Mouse (Mus musculus) adrenal gland, adult 8-10 months (tissue): ENCODE measurements around the gene Noxred1. TPM values are rescaled to one million over a fixed set of nuclear protein-coding genes. Genes with fewer than 3 reads are reported as not detected.
A peak's percentile ranks its signal among the peaks of the same experiment; 100 is the strongest.
"Not testable (repeated sequence)": the region's sequence is repeated elsewhere in the genome, so short reads cannot be mapped to it uniquely, and the experiment has no call there.

Source experiments
- DNase-seq: peaks from one replicate; pipeline ENCODE4 v3.0.0; 2022
- microRNA-seq, 2 experiments: library from miRNA; unstranded; fragments of <30 nt; microRNA quantifications; one replicate each; pipeline ENCODE4 v1.2.0; 2022
- total RNA-seq, 4 experiments: library from RNA; stranded (reverse); gene quantifications; 2 replicates each; pipeline ENCODE4 v1.2.4; 2022

Gene Noxred1
- total RNA-seq, 4 experiments from 2014 or later, result 0.29 to 0.55 (median 0.35) TPM; not detected in 1

DNA sequence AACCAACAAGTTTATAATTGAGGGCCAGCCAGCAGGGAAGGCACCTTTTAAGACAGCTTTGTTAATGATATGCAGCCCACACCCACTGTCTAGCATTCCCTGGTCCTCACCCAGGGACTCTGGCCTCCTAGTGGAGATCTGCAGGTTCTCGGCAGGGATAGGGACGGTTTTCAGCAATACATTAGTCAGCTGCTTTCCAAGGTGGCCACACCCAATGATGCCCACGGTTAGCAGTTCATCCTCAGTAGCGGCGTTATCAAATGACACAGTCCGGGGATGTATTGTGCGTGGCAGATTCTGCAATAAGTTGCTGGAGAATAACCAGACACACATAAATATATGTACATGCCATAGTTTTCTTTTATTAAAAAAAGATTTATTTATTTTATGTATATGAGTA is 11.7 kb downstream of the Noxred1 start:
- no peak for DNase-seq

DNA sequence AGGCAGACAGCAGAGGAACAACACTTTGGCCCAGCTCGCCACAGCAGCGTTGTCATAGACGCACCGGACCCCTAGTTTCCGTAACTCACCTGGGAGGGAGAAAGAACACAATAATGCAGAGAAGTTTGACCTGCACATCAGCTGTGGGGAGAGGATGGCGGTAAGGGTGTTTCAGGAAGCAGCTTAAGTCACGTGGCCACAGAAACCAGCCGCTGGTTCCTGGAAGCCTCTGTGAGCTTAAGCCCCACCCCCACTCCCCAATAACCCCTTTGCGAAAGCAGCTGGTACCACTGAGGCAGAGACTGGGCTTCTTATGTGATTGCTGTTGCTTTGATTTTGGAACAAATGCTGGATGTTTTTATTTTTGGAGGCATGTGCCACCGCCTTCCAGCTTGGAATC is 13.6 kb downstream of the Noxred1 start:
- no peak for DNase-seq

DNA sequence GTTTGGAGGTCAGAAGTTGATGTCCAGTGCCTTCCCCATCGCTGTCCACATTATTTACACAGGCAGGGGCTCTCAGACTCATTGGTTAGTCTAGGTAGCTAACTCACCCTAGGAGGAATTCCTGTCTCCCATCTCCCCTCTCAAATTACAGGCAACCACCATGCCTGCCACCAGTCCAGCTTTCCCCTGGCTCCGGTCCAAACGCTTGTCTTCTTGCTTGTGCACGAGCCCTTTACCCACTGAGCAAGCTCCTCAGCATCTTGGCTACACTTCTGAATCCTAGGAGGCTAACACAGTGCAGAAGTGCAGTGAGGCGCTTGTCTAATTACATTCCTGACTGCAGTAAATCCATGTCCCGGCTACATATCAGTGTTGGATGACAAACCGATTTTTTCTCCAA is 19.2 kb downstream of the Noxred1 start:
- no peak for DNase-seq

DNA sequence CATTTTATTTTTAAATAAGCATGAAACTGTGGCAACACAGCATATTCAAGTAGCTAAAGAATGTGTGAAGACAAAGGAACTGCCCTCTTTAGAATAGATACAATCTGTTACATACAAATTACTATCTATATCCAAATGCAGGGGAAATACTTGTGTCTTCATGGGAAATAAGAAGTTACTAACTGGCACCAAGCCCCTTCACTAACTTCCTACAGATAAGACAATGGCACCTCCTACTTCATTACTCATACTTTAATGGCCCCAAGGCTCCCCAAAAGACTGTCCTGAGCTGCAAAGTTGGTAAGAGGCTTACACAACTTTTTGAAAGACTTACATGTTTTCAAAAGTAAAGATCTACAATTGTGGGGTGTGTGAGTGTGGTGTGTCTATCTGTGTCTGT is 20.9 kb downstream of the Noxred1 start:
- no peak for DNase-seq

DNA sequence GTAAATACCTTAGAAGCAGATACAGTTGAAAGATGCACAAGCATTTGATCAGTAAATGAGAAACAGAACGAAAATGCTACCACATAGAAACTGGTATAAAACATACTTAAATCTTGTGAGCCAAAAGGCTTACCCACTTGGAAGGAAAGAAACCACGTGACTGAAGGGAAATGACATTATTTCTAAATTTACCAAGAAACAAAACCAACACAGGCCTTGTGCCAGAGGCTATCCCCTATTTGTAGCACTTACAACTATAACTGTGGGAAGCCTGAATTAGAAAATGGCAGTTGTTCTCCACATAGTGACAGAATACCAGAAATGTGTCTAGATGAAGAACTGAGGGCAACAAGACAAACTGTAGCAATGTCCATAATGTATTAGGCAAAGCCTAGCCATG is 22.5 kb downstream of the Noxred1 start:
- no peak for DNase-seq

DNA sequence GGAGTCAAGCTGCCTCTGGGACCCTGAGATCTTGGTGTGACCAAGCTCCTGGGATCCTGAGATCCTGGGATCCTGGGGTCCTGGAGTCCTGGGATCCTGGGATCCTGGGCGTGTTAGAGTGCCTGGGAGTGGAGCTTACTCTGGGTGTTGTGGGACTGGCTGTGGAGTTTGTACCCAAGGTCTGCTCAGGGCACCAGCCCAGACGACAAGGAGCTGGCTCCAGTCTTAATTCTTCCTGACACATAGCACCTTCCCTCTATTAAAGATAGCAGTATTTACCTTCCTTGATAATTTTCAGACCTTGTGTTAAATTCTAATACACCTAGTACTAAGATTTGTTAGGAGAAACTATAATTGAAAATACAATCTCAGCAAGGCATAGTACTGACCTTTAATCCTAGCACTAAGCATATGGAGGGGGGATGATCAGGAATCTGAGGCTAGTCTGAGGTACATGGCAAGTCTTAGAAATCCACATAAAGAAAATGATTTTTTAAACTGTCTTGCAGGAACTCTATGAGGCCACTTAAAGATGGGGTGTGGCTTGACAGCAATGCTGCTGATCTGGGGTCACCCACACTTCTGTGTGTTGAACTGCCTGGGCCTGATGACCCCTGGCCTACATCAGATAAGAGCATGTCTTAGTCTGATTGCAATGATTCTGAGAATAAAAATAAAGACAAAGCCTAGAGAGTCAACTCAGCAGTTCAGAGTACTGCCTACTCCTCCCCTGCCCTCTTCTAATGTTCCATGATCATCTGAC is 25.5 kb downstream of the Noxred1 start:
- no peak for DNase-seq

DNA sequence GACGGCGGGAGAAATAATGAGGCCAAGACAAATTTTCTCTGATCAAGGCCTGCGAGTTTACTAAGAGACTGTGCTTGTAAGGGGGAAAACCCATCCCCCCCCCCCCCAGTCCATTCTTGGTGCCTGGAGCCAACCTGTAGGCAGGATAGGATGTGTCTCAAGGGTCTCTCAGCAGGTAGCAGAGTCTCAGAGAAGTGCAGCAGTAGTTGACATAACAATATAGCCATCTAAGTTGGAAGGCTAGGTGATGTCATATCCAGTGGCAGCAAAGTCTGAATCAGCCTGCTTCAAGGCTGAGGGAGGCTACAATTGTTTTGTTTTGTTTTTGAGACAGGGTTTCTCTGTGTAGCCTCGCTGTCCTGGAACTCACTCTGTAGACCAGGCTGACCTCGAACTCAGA is 32.7 kb downstream of the Noxred1 start:
- DNase-seq, result not testable (repeated sequence)

DNA sequence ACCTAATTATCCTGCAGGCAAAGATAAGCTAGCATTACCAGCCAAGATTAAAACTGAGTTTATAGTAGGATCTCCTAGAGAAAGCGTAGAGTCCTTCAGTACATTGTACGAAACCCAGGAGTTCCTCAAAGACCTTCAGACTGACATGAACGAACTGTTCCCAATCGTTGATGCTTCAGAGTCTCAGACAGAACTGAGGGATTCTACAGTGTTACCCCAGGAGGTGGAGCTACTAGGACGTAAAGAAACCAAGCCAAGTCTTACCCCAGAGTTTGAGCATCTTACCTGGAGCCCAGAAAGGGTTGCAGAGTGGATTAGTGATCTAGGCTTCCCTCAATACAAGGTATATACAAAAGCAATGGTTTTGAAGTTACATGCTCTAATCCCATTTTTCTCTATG is 36.8 kb downstream of the Noxred1 start:
- DNase-seq, result no peak

DNA sequence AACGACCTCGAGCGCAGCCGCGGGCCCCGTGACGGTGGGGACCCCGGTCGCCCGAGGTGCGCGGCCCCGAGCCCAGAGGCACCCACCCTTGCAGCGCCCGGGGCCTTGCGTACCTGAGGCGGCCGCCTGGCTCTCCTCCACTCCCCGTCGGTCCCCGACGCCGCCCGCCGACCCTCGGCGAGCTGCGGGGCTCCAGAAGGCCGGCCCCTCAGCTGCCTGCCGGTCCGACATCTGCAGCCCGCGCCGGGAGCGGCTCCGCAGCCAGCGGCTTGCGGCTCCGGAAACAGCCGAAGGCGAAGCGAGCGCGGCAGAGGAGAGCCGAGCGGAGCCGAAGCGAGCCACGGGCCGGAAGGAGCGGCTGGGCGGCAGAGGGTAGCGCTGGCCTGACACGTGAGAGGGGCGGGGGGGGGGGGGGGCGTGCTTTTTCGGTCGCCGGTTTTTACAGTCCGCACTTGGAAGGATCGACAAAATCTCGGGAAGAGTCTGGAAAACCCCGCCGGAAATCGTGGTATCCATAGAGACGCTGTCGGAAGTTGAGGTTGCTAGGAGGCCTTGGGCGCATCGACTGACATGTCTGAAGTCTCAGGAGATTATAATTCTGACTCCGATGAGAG is 38.5 kb downstream of the Noxred1 start, which contains the start of gene Tmed8:
Gene Tmed8, minus strand, starts transcription at position 482 of the 614 bp plus-strand sequence.
- DNase-seq, result peak; percentile 74

DNA sequence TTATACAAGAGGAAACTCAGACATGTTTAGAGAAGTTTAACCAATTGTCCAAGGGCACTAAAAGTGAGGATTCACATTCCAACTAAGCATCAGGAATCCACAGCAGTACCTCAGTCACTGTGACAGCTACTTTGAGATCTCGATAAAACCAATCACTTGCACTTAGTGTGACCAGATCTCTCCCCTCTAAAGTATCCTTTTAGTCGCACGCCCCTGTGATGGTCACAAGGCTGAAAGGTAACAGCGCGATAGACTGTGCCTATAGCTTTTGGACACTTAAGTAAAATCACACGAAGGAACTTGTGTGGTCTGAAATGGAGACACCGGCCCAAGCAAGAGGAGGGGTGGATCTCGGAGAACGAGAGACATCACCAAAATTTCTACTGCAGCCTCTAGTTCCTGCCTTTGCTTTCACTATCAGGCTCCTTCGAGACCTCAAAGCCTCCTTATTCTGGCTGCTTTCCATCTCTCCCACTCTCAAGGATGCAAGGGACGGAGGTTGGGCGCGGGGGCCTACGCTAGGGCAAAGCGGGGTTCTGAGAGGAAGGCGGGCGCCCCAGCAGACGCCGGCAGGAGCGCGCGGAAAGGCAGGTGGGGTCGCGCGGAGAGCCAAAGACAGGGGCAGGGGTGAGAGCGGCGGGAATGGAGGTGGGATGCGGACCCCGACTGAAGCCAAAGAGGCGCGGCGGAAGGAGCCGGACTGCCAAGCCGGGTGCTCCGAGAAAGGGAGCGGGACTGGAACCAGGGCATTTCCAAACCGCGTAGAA is 39.1 kb downstream of the Noxred1 start, which contains the start of gene Samd15:
Gene Samd15, plus strand, starts transcription at position 518 of the 767 bp plus-strand sequence.
- peak; percentile 36 for DNase-seq

DNA sequence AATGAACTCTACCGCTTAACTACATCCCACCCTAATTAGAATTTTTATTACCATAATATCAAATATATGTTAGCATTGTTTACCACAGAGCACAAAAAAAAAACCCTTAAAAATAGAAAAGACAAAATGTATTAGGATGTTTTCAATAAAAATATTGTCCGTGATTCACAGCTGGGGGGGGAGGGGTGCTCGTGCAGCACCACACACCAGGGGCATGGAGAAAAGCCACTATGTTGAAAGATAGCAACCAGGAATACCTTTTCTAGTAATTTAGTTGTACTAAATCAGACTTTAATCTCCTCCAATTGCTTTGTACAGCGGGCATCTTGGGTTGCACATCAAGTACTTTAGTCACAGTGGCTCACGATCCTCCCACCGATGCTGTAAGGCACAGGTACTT is 39.7 kb downstream of the Noxred1 start:
- DNase-seq, result no peak

DNA sequence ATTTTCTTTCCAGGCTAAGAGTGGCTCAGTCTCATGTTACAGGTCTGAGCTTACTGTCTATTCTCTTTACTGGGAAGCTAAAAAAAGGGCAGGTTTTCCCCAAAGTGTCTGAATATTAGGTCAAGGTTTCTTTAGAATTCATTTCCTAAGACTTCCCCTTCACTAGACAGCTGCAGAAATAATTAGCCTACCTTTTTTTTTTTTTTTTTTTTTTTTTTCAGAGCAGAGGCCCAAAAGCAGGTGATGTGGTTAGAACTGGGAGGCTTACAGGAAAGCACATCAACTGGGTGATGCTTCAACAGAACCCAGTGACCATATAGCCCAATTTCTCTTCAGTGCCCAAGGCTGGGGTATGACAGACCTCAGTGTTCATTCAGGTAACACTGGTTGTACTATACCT is 42.2 kb downstream of the Noxred1 start:
- no peak for DNase-seq

DNA sequence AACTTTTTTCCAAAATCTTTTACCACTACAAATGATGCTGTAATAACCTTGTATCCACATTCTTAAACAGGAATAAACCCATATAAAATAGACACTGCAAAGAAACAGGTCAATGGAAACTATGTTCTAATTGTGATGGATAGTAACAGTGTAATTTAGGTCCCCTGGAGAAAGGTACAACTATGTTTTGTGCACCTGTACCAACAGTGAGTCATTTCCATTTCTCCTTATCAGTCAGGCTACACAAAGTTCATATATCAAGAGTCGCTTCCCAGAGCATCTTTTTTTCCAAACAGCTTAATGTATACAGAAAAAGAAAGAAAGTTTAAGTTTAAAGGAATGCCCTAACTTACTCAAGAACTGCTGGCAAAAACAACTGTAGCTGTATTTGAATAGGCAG is 43.5 kb downstream of the Noxred1 start:
- no peak for DNase-seq

DNA sequence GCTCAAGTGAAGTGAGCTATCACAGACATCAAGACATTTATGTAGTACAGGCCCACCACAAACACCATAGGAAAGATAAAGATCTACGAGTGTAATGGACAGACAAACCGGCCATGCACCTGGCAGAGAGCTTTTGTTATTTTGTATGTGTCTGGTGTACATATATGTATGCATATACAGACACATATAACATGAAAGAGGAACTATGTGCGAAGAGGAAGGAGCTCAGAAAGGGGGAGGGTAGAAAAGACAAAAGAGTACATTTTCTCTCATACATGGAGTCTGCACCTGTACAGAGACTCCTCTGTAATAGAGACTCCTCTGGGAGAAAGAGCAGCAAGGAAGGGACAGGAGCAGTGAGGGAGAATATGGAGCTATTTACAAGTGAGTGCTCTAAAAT is 45.5 kb downstream of the Noxred1 start:
- no peak for DNase-seq

DNA sequence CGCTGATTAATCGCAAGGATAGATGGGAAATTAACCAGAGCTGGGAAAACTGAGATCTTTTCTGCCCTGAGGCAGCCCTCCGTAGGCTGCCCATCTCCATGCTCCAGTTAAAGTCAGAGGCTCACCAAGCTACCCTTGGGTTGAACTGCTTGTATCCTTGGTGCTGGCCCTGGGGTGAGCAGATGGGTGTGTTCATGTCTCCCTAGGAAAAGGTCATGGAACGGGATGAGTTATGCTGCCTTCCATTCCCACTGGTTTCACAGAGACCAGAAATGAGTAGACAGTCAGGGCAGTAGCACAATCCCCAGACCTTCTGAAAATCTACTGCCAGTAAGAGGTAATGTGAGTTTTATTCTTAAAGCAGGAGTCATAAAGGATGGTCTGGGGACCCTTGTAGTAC is 60.9 kb downstream of the Noxred1 start:
- peak; percentile 78 for DNase-seq

DNA sequence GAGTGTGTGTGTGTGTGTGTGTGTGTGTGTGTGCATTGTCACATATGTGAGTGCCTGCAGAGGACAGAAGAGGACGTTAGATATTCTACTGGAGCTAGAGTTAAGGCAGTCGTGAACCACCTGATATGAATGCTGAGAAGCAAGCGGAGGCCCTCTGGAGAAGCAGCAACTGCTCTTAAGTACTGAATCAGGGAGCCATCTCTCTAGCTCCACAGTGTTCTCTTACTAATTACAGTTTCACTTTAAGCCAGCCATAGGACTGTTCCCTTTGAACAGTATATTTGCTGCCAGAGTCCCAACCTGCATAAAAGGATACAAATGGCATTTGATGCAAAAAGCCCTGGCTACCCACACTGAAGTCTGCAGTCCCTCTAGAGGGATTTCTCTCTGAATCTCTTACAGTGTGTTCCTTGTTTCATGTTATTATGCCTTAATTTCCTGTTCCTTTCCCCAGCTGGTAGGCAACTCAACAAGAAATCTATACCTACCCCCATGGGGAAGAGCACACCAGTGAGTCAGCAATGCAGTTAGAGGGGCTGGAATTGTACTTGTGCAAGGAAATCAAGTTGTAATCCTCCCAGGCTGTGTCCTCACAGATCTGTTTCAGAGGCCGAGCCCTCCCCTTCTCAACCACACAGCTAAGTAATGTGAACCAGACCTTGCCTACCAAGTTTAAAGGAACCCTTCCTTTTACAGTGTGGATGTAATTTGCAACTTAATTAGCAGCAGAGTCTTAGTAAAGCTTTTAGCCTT is 63.2 kb downstream of the Noxred1 start:
- DNase-seq, result no peak

Small RNA genes lying within 50 kb of the gene (microRNA-seq; reads per million reads assigned to microRNA genes)
- gene Gm47293, result 0 reads per million in 2 experiments

Other genes with a start within 250 kb of the Noxred1 start
- gene Zdhhc22, start 248.3 kb downstream of the Noxred1 start, total RNA-seq, result 1 to 10 TPM; 1.8 to 4.7 (median 3.0) TPM
- gene Tmem63c, start 217.4 kb downstream of the Noxred1 start, total RNA-seq, result 1 to 10 TPM; 2.3 to 4.8 (median 3.1) TPM
- 1 to 10 TPM; 3.8 to 6.8 (median 5.4) TPM for gene Ngb, start 136.2 kb downstream of the Noxred1 start, total RNA-seq
- gene Gstz1, start 91.6 kb downstream of the Noxred1 start, total RNA-seq, result 100 to 1,000 TPM in 3 of 4 experiments, 10 to 100 TPM in 1; 96.8 to 133 (median 104) TPM
- 10 to 100 TPM; 14.5 to 16.6 (median 15.7) TPM for gene Pomt2, start 90.8 kb downstream of the Noxred1 start, total RNA-seq
- 1 to 10 TPM; 1.0 to 2.2 (median 1.7) TPM for gene Samd15, start 39.0 kb downstream of the Noxred1 start, total RNA-seq
- gene Tmed8, start 38.3 kb downstream of the Noxred1 start, total RNA-seq, result 10 to 100 TPM; 33.4 to 42.5 (median 35.5) TPM
- gene Vipas39, start 27.5 kb upstream of the Noxred1 start, total RNA-seq, result 10 to 100 TPM; 34.6 to 53.1 (median 43.5) TPM
- 100 to 1,000 TPM; 120 to 228 (median 142) TPM for gene Ahsa1, start 27.7 kb upstream of the Noxred1 start, total RNA-seq
- gene Ism2, start 61.0 kb upstream of the Noxred1 start, total RNA-seq, result under 1 TPM in 2 of 4 experiments, not detected in 2; 0.28 to 0.32 TPM
- gene Sptlc2, start 149.6 kb upstream of the Noxred1 start, total RNA-seq, result 100 to 1,000 TPM; 224 to 333 (median 255) TPM
- gene Slirp, start 205.2 kb upstream of the Noxred1 start, total RNA-seq, result 100 to 1,000 TPM; 156 to 205 (median 191) TPM
- 10 to 100 TPM; 16.4 to 28.3 (median 21.9) TPM for gene Alkbh1, start 205.3 kb upstream of the Noxred1 start, total RNA-seq
- 100 to 1,000 TPM in 1 of 4 experiments, 10 to 100 TPM in 3; 76.4 to 103 (median 91.9) TPM for gene Snw1, start 233.5 kb upstream of the Noxred1 start, total RNA-seq